8 mouse cellular contexts compared by ENCODE assay signal in genomic region chr8:120040861-120041260, GRCm38 (mm10). TPM values are rescaled to one million over a fixed set of nuclear protein-coding genes. Genes with fewer than 3 reads are reported as not detected.
A peak's percentile ranks its signal among the peaks of the same experiment; 100 is the strongest.
DNase-seq lines count a peak whose midpoint lies in the region; ATAC-seq and TF ChIP-seq lines count a peak whose summit lies in the region.

No protein-coding gene starts in this region.

- peak overlapping the region; percentile 62 for H3K27ac ChIP-seq in liver, postnatal 0 days (ENCODE audit: low read depth)
- H3K27ac ChIP-seq in hindbrain, embryonic 11.5 days (ENCODE audit: low read depth, low read length) = no peak overlapping the region
- H3K27ac ChIP-seq in hindbrain, embryonic 16.5 days (ENCODE audit: low read depth, low read length) = no peak overlapping the region

- WGBS in liver, postnatal 0 days (ENCODE audit: insufficient replicate concordance) = 22% methylated on average over 1 of the region's 1 CpGs
- 65% methylated on average over 1 of the region's 1 CpGs for WGBS in hindbrain, embryonic 11.5 days
- WGBS in hindbrain, embryonic 16.5 days = 46% methylated on average over 1 of the region's 1 CpGs

- ATAC-seq in frontal cortex, adult (ENCODE audit: low TSS enrichment) = peak; percentile 62
- ATAC-seq in liver, postnatal 0 days = peak; percentile 73
- no peak for ATAC-seq in hindbrain, embryonic 11.5 days (ENCODE audit: low FRiP score)
- no peak for ATAC-seq in hindbrain, embryonic 16.5 days

- DNase-seq in frontal cortex, postnatal 25 days (ENCODE audit: low spot score in 2 of 2) = no peak
- peak; percentile 25 for DNase-seq in adrenal gland, postnatal 25 days
- DNase-seq in heart, postnatal 4 days = peak; percentile 64
- peak; percentile 57 for DNase-seq in liver, postnatal 0 days
- DNase-seq in hindbrain, embryonic 11.5 days (ENCODE audit: low spot score) = no peak
- DNase-seq in cerebellum, adult 9-11 months = no peak

- no peaks in the 10 kb centered on the region for H3K36me3 ChIP-seq in liver, postnatal 0 days (replicated peaks; ENCODE audit: insufficient read depth, low read length)
- no peaks in the 10 kb centered on the region for H3K36me3 ChIP-seq in hindbrain, embryonic 11.5 days (ENCODE audit: control insufficient read depth, insufficient read depth, low read length)
- H3K36me3 ChIP-seq in hindbrain, embryonic 16.5 days (ENCODE audit: control insufficient read depth, insufficient read depth, low read length) = no peaks in the 10 kb centered on the region

- TF ChIP-seq EP300 in liver, postnatal 0 days (IDR thresholded peaks at IDR 0.05; ENCODE audit: low read depth) = peak; percentile 42; the same call in 1 of the 2 replicates

- TF ChIP-seq CTCF in liver, postnatal 0 days (IDR thresholded peaks at IDR 0.05; ENCODE audit: low read depth) = no peak

- no peak overlapping the region for H3K9ac ChIP-seq in liver, postnatal 0 days (replicated peaks)
- no peak overlapping the region for H3K9ac ChIP-seq in hindbrain, embryonic 11.5 days (ENCODE audit: low read depth, low read length)
- H3K9ac ChIP-seq in hindbrain, embryonic 16.5 days (ENCODE audit: low read depth, low read length) = no peak overlapping the region

- H3K4me1 ChIP-seq in liver, postnatal 0 days (ENCODE audit: insufficient read depth) = peaks cover 19% of the 10 kb centered on the region
- no peaks in the 10 kb centered on the region for H3K4me1 ChIP-seq in hindbrain, embryonic 11.5 days (replicated peaks; ENCODE audit: control insufficient read depth, insufficient read depth, low read length)
- H3K4me1 ChIP-seq in hindbrain, embryonic 16.5 days (ENCODE audit: control insufficient read depth, insufficient read depth, low read depth, low read length) = no peaks in the 10 kb centered on the region

- no peaks in the 10 kb centered on the region for H3K27me3 ChIP-seq in liver, postnatal 0 days (ENCODE audit: insufficient read depth, low read length)
- no peaks in the 10 kb centered on the region for H3K27me3 ChIP-seq in hindbrain, embryonic 11.5 days (ENCODE audit: control insufficient read depth, insufficient read depth, low read length)
- H3K27me3 ChIP-seq in hindbrain, embryonic 16.5 days (replicated peaks; ENCODE audit: control insufficient read depth, insufficient read depth, low read length) = no peaks in the 10 kb centered on the region

- H3K4me2 ChIP-seq in liver, postnatal 0 days (ENCODE audit: low read depth, low read length) = no peak overlapping the region
- H3K4me2 ChIP-seq in hindbrain, embryonic 11.5 days (replicated peaks; ENCODE audit: low read depth, low read length) = no peak overlapping the region
- no peak overlapping the region for H3K4me2 ChIP-seq in hindbrain, embryonic 16.5 days (ENCODE audit: low read length)

- no peaks in the 10 kb centered on the region for H3K9me3 ChIP-seq in liver, postnatal 0 days (ENCODE audit: low read length)
- no peaks in the 10 kb centered on the region for H3K9me3 ChIP-seq in hindbrain, embryonic 11.5 days (ENCODE audit: control insufficient read depth, low read length)
- no peaks in the 10 kb centered on the region for H3K9me3 ChIP-seq in hindbrain, embryonic 16.5 days (ENCODE audit: control insufficient read depth, low read length)

- H3K4me3 ChIP-seq in liver, postnatal 0 days (ENCODE audit: low read depth, low read length) = no peak overlapping the region
- H3K4me3 ChIP-seq in hindbrain, embryonic 11.5 days (ENCODE audit: low read depth, low read length) = no peak overlapping the region
- no peak overlapping the region for H3K4me3 ChIP-seq in hindbrain, embryonic 16.5 days (ENCODE audit: low read length)

RNA-seq across cellular contexts. Expression of gene Crispld2, which starts 48.6 kb away (rescaled TPM):
- 5.1 and 6.9 TPM in 2 replicates for total RNA-seq in adrenal gland, postnatal 25 days (2021)
- total RNA-seq in heart, postnatal 4 days (2021) = 1 to 10 TPM; 3.6 to 4.6 TPM
- polyA plus RNA-seq in liver, postnatal 0 days (2015; fragmentation: Nextera tagmentation; extraction: Ambion mirVana) = 2.1 and 2.5 TPM in 2 replicates
- 2.1 and 2.6 TPM in 2 replicates for polyA plus RNA-seq in hindbrain, embryonic 11.5 days (2014; fragmentation: Nextera tagmentation; extraction: Ambion mirVana)
- 2.7 and 3.1 TPM in 2 replicates for polyA plus RNA-seq in hindbrain, embryonic 16.5 days (2015; fragmentation: Nextera tagmentation; extraction: Ambion mirVana)

Comparison
In these comparisons a context has a peak if more than half of its experiments do, and no peak if none do; other contexts are left out.
1. ATAC-seq: peak in frontal cortex, adult (single experiment) and liver, postnatal 0 days (single experiment); none in hindbrain, embryonic 11.5 days (single experiment) and hindbrain, embryonic 16.5 days (single experiment).
2. DNase-seq: peak in adrenal gland, postnatal 25 days (single experiment), heart, postnatal 4 days (single experiment) and liver, postnatal 0 days (single experiment); none in frontal cortex, postnatal 25 days (0 of 2), hindbrain, embryonic 11.5 days (single experiment) and cerebellum, adult 9-11 months (single experiment).